Mouse (Mus musculus): ENCODE results near the gene Gnb2. TPM values are rescaled to one million over a fixed set of nuclear protein-coding genes. Genes with fewer than 3 reads are reported as not detected.

Gene Gnb2
- total RNA-seq, 4 experiments from 2014 or later, result 569 to 665 (median 622) TPM

DNA sequence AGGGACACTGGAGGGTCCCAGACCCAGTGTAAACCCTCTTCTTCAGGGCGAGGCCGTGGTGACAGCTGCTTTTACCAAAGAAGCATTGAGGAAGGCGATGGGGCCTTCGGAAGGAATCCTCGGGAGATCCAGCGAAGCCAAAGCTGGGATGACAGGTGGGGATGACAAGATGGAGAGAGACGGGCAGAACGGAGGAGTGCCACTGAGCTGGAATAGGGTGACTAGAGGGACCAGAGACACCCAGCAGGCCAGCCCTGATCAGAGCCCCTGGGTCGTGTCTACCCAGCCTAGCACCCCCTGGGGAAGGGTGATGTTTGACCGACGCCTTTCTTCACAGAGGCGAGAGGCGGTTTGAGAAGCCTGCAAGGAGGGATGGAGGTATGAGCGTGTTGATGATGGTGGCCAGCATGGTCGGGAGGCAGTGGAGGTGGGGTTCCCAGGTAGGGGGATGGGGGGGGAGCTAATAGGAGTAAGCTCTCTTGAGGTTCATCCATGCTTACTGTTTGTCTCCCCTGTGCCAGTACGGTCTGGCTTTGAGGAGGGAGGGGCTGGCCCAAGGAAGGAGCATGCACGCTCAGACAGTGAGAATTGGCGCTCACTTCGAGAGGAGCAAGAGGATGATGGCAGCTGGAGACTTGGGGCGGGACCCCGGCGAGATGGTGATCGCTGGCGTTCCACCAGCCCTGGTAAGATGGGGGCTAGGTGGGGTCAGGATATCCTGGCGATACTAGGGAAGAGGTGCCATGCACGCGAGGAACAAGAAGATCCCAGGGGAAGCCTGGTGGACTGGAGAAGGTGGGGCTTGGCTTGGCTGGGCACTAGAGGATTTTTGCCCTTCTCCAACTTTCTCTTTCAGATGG, 13.4 kb downstream of the Gnb2 start:
- DNase-seq, result no peak

DNA sequence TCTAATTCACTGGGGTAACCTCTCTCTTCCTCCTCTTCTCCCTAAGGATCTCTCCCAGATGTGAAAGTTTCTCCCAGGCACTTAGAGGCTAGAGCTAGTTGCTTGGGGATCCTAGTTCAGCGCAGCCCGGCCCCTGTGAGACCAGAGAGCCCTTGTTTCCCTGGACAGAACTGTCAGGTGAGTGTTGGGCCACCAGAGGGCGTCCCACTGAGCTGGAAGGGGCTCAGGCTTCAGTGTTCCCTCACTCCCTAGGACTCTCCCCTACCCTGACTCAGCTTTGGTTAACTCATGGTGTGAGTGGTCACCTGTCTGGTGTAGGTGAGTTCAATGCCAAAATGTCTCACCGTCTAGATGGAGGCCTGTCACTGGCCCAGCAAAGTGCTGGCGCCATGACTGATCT, 14.9 kb downstream of the Gnb2 start, which contains the start of gene Gigyf1:
Gigyf1 (plus strand) TSS at position 113 of the 400 bp plus-strand sequence.
- no peak for DNase-seq

DNA sequence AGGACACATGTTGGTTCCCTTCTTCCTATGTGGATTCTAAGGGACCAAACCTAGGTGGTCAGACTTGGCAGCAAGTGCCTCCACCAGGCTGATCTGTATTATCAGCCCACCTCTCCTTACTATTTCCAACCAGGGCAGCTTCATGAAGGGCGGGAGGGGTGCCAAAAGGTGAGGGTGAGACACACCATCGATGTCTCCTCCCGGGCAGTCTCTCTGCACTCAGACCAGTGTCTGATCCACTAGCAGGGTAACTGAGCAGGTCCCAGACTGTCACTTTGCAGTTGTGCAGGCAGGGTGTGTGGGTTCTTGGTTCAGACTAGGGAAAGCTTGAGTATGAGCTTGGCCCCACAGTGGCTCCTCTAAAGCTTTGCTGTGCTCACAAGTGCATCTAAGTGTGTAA, 18.5 kb downstream of the Gnb2 start:
- DNase-seq, result no peak

DNA sequence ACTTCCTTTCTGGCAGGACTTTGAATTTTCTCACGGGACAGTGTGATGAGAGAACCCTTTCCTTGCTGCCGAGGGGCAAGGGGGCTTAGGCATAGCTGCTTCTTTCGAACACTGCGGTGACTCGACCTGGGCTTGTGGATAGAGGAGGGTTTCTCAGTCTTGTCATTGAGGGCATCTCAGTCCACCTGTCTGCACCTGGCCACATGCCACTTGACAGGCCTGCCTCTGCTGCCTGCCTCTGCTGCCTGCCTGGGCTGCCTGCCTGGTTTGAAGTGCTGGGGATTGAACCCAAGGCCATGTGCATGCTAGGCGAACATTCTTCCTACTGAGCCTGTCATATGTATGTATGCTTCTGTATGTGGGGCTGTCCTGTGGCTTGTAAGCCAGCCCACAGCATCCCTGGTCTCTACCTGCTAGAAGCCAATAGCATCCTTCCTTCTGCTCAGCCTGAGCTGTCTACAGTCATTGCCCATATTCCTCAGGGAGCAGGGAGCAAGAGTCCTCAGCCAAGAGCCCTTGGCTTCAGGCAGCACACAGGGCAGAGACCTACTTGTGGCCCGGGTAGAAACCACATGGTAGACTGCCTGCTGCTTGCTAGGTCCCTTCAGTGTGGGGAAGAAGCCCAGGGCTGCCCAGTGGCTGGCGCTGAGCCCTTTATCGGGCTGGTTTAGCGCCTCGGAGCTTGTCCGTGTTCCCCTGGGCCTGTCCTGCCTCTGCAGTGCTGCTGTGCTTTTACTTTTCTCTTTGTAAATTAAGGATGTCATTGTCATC, 19.2 kb downstream of the Gnb2 start:
- DNase-seq, result no peak

DNA sequence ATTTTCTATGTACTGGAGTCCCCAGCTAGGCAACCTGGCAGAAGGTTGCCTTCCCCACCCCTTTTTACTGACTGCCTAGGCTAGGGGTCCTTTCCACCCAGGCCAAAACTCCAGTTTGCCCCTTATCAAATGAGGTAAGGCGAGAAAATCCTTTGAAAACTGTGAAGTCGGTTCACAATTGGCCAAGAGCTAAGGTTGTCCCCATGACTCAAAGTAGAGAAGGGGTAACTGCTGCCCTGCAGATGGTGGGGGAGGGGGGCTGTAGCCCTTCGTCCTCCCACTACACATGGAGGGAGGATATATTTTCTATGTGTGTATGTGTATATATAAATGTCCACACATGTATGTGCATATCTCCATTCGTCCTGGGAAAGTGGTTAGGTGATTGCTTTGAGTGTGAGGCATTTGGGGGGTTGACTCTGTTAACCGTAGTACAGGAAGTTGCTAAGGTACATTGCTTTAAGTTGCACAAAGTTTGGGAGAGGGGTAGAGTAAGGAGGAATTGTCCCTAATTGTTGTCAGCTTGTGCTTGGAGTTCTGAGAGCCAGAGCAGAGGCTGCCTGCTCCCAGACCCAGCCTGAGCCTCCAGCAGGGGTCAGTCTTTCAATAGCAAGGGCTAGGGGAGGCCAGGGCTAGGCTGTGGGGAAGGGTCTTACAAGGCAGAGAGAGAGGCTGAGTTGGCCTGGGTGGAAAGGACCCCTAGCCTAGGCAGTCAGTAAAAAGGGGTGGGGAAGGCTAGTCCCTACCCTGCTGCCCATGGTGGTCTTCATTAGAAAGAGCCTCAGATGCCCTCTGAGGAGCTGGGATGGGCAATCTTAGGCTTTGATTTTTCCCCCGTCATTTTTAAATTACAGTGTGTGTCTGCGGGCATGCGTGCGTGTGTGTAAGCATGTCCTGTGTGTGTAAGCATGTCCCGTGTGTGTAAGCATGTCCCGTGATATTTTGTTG, 20.2 kb downstream of the Gnb2 start:
- DNase-seq, result no peak

DNA sequence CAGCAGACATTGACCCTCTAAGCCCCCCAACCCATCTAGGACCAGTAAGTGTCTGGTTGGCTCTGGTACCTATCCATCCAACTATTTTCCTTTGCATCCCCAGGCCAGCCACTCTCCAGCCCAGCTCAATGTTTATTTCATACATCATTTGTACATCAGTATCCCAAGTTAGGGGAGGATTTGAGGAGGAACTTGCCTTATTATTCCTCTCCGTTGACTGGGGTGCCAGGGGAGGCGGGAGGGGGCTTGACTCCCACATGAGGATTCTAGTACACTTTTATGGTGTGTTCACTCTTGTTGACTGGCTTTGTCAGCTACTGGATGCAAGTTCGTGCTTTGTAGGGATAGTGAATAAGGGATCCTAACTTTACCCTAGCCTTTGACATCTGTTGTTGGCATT, 21.6 kb downstream of the Gnb2 start:
- no peak for DNase-seq

DNA sequence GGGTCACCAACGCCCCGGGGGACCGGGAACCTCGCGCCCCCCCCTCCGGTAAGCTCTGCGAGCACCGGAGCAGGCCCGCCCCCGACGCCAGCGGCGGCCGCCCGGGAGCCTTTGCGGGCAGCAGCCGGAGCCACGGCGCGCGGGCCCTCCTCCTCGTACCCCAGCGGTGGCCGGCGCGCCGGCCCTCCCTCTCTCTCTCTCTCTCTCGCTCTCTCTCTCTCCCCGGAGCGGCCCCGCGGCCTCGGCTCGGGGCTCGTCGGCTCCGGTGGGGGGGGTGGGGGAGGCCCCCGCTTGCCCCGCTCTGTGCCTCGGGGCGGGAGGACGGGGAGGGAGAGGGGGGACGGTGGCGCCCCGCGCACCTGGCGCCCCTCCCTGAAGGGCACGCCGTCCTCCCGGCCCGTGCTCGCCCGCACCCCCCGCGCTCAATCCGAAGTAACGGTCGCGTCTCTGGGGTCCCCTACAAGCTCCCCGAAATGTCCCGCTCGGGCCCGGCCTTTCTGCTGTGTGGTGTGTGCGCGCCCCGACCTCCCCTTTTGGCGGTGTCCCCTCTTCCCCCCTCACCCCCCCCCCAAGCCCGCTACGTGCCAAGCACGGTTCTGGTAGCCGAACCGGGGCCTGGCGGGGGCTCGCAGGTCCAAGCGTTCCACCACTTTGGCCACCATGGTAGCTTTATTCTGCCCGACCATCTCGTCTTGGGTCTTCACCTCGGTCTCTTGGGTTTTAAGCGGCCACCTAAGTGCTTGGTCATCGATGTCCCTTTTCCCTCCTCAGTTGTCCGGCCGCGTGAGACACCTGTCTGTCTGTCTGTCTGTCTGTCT, 22.5 kb downstream of the Gnb2 start:
- DNase-seq, result no peak

DNA sequence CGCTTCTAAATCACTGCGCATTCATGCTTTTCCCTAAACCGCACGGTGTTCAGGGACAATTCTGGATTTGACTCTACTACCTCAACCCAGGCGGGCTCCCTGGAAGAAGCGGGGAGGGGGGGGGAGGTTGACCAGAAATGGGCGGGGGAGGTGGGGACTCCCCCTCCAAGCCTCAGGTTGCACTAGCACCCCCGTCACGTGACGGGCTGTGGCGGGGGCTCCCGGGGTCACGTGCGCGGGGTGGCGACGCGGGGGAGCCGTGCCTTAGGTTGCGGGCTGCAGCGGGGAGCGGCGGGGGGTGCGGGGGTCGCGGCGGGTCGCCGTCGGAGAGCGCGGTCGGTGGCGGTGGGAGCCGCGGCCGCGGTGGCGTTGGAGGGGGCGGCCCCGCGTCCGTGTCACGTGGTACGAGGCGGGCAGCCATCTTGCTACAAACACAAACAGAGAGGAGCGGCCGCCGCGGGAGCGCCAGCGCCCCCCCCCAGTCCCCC, 23.3 kb downstream of the Gnb2 start:
- DNase-seq, result no peak

DNA sequence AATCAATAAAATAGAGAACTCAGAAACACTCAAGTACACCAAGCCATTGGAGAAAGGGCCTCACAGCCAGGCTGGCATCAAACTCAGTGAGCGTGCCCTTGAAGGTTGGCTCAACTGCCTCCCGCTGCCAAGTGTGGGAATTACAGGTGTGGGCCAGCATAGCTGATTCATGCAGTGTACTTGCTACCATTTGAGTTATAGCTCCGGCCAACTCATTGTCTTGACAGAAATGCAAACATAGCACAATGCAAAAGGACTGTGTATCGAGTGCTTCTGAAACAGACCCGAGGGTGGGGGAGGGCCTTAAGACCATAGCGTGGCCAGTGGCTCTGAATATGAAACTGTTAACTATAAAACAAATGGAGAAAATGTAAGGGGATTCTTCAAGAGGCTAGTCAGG, 29.3 kb downstream of the Gnb2 start:
- no peak for DNase-seq

DNA sequence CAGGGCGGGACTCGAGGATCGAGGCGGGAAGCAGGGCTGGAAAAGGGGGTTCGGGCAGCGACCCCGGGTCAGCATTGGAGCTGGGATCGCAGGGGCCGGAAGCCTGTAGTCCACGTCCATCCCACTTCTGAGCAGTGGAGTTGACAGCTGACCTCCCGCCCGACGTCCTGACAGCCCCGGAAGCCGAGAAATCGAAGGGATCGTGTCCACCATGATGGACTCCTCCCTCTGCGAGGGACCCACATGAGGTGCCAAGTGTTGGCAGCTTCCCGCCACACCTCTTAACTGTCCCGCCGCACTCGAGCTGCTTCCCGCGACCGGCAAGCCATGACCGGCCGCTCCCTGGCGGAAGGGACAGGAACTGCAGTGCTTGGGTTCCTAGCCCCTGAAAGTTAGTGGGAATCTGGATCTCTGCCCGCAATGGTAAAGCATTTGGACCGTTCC, 30.6 kb downstream of the Gnb2 start:
- DNase-seq, result no peak

DNA sequence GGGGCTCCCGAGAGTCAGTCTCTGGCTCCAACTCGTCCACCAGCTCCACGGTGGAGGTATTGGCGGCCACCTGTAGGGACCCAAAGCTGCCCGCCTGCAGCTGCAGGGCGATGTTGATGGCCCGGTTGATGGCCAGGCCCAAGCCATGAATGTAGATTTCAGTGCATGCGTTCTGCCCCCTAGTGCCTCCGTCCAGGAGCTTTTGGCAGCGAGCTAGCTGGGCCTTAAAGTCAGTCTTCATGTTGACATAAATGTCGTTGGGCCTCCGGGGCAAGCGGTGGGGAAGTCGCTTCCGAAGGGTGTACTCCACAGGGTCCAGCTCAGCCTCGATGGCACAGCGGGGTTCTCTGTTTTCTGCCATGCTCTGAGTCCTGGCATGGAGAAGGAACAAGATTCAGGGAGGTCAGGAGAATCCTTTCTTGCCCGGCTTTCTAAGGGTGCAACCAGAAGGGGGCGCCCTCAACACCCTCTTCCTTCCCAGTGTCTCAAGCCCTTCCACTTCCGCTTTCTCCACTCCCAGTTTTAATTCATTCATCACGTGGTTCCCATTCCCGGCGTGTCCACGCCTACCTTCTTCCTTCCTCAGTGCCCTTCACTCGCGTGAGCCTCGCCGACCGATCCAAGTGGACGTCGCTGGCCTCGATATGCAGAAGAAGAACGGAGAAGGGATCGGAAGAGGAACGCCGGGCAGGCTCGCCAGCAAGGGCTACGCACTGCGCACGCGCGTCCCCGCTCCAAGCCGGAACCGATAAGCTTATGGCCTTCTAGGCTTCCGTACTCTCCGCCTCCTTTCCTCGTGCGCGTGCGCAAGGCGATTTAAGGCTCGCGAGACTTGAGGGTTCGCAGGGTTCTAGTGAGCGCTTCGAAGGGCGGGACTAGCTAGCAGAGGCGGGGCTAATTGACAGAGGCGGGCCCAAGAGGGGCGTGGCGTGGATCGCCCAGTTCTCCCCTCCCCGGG, 31.3 kb downstream of the Gnb2 start, which contains the start of gene Pop7:
Pop7 (minus strand) TSS at position 810 of the 958 bp plus-strand sequence.
- peak; percentile 100 for DNase-seq

DNA sequence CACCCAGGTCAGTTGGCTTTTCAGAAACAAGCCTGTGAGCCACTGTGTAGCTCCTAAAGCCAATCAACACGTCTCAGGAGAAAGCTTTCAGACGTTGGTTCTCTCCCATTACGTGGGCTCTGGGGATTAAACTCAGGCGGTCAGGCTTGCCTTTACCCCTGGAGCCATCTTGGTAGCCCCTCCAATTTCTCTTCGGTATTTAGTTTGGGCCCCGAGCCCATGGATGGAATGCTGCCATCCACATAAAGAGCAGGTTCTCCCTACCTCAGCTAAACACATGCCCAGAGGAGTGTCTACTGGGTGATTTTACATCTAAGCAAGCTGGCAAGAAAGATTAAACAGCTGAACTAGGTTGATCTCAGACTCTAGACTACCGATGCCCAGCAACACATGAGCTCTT, 33.1 kb downstream of the Gnb2 start:
- no peak for DNase-seq

DNA sequence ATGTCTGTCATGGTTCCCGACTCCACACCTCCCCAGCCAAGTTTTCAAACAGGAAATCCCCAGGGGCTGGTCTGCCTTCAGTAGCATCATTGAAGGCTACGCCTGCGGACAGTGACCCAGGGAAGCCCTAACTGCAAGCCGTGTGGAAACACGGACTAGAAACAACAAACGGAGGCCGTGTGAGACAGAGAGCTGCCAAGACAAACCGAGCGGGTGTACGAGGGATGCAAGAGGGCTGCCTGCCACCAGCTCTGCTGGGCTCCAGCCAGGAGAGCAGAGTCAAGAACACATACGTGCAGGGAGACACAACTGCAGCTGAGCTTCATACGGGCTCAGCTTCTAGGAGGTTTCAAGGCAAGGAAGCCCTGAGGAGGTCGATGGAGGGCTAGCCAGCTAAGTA, 39.5 kb downstream of the Gnb2 start:
- no peak for DNase-seq

DNA sequence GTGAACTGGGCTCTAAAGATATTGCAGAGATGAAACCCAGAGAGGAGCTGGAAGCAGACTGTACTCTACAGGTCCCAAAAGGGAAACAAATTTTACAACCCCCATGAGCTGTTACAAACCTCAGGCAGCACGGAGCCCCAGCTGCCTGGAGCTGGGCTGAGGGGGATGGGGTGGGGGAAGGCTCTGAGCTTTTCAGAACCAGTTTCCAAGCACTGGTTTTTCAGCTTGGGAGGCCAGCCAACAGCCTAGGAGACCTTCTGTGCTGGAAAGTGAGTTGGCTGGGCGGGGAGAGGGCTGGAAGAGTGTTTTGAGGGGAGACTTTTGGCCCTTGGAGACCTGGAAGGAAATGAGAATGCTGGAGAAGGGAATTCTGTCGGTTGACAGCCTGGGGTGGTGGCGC, 41.8 kb downstream of the Gnb2 start:
- DNase-seq, result no peak

DNA sequence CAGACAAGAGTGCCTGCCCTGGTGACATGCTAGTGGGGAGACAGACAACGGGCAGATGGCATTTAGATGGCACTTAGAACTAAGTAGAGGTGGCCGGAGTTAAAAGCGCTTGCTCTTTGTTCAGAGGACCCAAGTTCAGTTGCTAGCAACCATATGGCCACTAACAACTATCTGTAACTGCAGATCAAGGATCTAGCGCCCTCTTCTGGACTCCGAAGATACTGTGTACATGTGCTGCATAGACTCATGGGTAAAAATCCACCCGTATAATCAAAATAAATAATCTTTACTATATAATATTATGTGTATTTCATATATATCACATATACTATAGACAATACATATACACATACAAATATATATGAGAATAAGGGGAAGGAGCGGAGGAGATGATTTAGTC, 45.7 kb downstream of the Gnb2 start:
- DNase-seq, result no peak

DNA sequence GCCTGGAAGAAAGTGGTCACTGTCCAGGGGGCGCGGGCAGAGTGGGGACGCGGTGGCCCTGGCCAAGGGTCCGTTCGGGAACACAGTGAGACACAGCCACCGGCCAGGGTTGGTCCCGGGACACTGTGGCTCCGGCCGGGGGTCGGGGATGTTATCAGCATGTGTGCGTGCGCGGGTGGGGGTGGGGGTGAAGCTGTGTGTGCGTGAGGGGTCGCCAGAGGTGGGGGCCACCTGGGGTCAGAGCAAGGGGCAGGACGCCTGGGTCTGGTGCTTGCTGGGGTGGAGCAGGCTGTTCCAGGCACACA, 47.5 kb downstream of the Gnb2 start:
- no peak for DNase-seq

DNA sequence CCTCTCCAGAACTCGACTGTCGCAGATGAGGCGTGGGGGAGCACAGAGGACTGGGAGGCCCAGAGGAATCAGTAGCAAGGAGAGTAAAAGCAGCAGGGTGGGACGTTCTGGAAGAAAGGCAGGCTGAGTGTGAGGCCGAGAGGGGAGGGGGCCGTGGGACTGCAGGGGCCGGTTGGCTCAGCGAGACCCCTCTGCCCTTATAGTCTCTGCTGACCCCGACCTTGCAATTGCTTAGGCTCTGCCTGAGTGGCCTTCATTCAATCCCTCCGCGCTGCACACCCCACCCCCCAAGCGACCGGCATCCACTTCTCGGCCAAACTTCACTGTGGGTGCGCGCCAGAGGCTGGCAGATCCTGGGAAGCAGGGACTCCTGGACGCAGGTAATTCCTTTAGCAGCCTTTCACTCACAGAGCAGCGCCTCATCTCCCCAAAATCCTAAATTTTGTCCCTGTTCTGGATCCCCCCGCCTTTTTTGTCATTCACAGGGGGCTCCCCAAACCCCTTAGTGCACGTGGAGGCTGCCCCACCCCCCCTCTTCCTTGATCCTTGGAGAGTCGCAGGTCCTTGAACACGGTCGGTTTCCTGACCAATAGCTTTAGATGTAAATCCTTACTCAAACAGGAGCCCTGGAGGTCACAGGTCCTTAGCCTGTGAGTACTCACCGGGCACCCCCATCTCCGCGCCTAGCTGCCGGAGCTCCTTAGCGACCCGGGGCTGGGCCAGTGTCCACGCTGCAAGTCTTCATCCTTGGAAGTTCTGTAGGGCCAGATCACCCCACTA, 48.0 kb downstream of the Gnb2 start:
- DNase-seq, result no peak

DNA sequence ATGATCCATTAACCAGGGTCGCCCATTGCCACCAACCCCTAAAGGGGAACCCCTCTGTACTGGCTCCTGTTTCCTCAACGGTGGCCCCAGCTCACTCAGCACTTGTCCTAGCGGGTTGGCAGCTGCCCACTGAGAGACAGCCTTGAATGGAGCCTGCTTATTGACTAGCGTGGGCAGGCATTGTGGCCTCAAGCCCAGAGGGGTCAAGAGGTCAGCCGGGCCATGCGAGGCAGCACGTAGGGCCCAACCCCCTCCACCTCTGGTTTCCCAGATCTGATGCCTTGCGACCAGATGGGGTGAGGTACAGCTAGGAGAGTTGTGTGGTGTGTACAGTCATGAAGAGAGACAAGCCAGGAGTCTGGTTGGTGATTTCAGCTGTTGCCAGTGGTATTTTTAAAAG, 51.4 kb downstream of the Gnb2 start:
- DNase-seq, result no peak

DNA sequence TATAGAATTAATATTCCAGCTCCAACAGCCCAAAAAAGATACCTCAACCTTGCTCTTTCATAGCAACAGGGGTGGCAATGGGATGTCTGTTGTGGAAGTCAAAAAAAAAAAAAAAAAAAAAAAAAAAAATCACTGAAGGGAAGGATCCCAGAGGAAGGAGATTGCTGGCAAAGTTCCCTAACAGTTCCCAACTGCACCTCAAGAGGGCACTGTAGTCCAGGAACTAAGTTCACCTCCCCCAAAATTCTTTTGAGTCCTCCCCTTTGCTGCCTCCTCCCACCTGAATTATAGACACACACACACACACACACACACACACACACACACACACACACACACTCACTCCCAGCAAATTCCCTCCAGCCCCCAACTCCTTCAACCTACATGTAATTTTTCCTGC, 52.2 kb downstream of the Gnb2 start:
- peak; percentile 44 for DNase-seq
